Mouse (Mus musculus) ES-E14 (cell line): ENCODE data around the gene Cend1. TPM values are rescaled to one million over a fixed set of nuclear protein-coding genes. Genes with fewer than 3 reads are reported as not detected.

ENCODE experiments used
- DNase-seq: peaks from one replicate; pipeline ENCODE4 v3.0.0-alpha.2; 2013; ENCODE audit warnings: low read depth, low spot score
- H3K27ac ChIP-seq: 2 replicates; pipeline ENCODE4 v1.5.1; 2012; ENCODE audit warnings: low read depth, mild to moderate bottlenecking, low read length, moderate library complexity, mixed read lengths; ENCODE audit not compliant: poor library complexity, insufficient read depth, severe bottlenecking
- H3K36me3 ChIP-seq: 2 replicates; pipeline ENCODE4 v1.6.1; 2012; ENCODE audit warnings: mild to moderate bottlenecking, low read length, moderate library complexity, mixed read lengths; ENCODE audit not compliant: control insufficient read depth, poor library complexity, insufficient read depth, severe bottlenecking
- H3K4me1 ChIP-seq, 2 experiments: fragments of 150-350 bp in 1 of 2; sonication (generic) in 1 of 2; 2 replicates each; pipeline ENCODE4 v1.6.1; 2012; ENCODE audit warnings: low read length in 2 of 2, mild to moderate bottlenecking in 1 of 2, mixed read lengths in 1 of 2; ENCODE audit not compliant: control insufficient read depth in 2 of 2, insufficient read depth in 2 of 2, poor library complexity in 1 of 2
- H3K4me3 ChIP-seq, 2 experiments: fragments of 150-350 bp in 1 of 2; sonication (generic) in 1 of 2; 2 replicates each; pipeline ENCODE4 v1.5.1; 2012; ENCODE audit warnings: low read length in 2 of 2, low read depth in 1 of 2, mild to moderate bottlenecking in 1 of 2, mixed read lengths in 1 of 2; ENCODE audit not compliant: insufficient read depth in 1 of 2, poor library complexity in 1 of 2, severe bottlenecking in 1 of 2
- H3K9ac ChIP-seq: 2 replicates; pipeline ENCODE4 v1.6.1; 2012; ENCODE audit warnings: low read depth, mild to moderate bottlenecking, low read length, mixed read lengths; ENCODE audit not compliant: poor library complexity, insufficient read depth, severe bottlenecking
- H3K9me3 ChIP-seq: fragments of 150-350 bp; sonication (generic); 2 replicates; pipeline ENCODE4 v1.6.1; 2012; ENCODE audit warnings: low read depth, mild to moderate bottlenecking, low read length; ENCODE audit not compliant: control insufficient read depth, insufficient read depth
- CHD2 ChIP-seq: IDR thresholded peaks from 2 replicates; pipeline ENCODE4 v1.6.1; 2014; ENCODE audit warnings: mild to moderate bottlenecking, low read depth, low read length, inconsistent platforms
- HCFC1 ChIP-seq: IDR thresholded peaks from 2 replicates; pipeline ENCODE4 v1.6.1; 2012; ENCODE audit warnings: low read length, inconsistent platforms, borderline replicate concordance; ENCODE audit not compliant: insufficient read depth
- MAFK ChIP-seq: IDR thresholded peaks from 2 replicates; pipeline ENCODE4 v1.6.1; 2014; ENCODE audit warnings: mild to moderate bottlenecking, low read depth, low read length, inconsistent platforms; ENCODE audit not compliant: insufficient read depth
- ZC3H11A ChIP-seq: IDR thresholded peaks from 2 replicates; pipeline ENCODE4 v1.6.1; 2012; ENCODE audit warnings: low read depth, mild to moderate bottlenecking, inconsistent platforms, low read length, borderline replicate concordance
- ZNF384 ChIP-seq: IDR thresholded peaks from 2 replicates; pipeline ENCODE4 v1.6.1; 2012; ENCODE audit warnings: low read depth, low read length, inconsistent platforms
- in situ Hi-C, 2 experiments: fragments of 600-800 bp; cut with MboI; formaldehyde crosslinking; loops; one replicate each; pipeline ENCODE4 v1.15.1; 2025; ENCODE audit warnings: low sequenced_read_pairs in 2 of 2, inconsistent platforms in 1 of 2; ENCODE audit not compliant: unreplicated experiment in 2 of 2
- total RNA-seq: library from RNA; depleted of rRNA; stranded (reverse); fragments of 300-350 nt; gene quantifications from 2 replicates; pipeline ENCODE4 v1.2.3, GENCODE M21; 2012

The Cend1 gene
- total RNA-seq, 1 experiment, result 2.7 TPM

- H3K4me1 ChIP-seq, result peaks cover 4 to 28% of the 10 kb centered on the region in 2 experiments; a peak in 3 of 4 replicates
- in situ Hi-C loops, result no loop called here
These were observed 10.5 kb upstream of the Cend1 start for GRCm38 (mm10) chr7:141439811-141440210.

GRCm38 (mm10) chr7:141439140-141439679, 9.9 kb upstream of the Cend1 start:
- H3K4me1 ChIP-seq, result peaks cover 4 to 34% of the 10 kb centered on the region in 2 experiments; a peak in 3 of 4 replicates
- DNase-seq, result no peak
- no peak overlapping the region for H3K27ac ChIP-seq
- no peaks in the 10 kb centered on the region for H3K9me3 ChIP-seq
- TF ChIP-seq HCFC1 (no peak), MAFK (no peak), CHD2 (no peak), ZNF384 (no peak), ZC3H11A (no peak)
- H3K9ac ChIP-seq, result no peak overlapping the region
- in situ Hi-C loops, result no loop called here
- H3K36me3 ChIP-seq, result peaks cover 48% of the 10 kb centered on the region
- H3K4me3 ChIP-seq, result no peak overlapping the region

More at GRCm38 (mm10) chr7:141439811-141440210, 10.5 kb upstream of the Cend1 start:
- Histone ChIP-seq H3K9me3 (no peaks in the 10 kb centered on the region), H3K9ac (no peak overlapping the region), H3K4me3 (no peak overlapping the region), H3K27ac (no peak overlapping the region), H3K36me3 (peaks cover 48% of the 10 kb centered on the region)
- TF ChIP-seq HCFC1 (no peak), ZC3H11A (no peak), MAFK (no peak), CHD2 (no peak), ZNF384 (no peak)
- no peak for DNase-seq

- no peak for DNase-seq
- peaks cover 4 to 36% of the 10 kb centered on the region in 2 experiments; a peak in 3 of 4 replicates for H3K4me1 ChIP-seq
- no peak overlapping the region for H3K9ac ChIP-seq
- no peaks in the 10 kb centered on the region for H3K9me3 ChIP-seq
- H3K27ac ChIP-seq, result no peak overlapping the region
- H3K4me3 ChIP-seq, result no peak overlapping the region
- peaks cover 55% of the 10 kb centered on the region for H3K36me3 ChIP-seq
- TF ChIP-seq ZC3H11A, result no peak
- TF ChIP-seq CHD2, result no peak
- TF ChIP-seq ZNF384, result no peak
- no peak for TF ChIP-seq HCFC1
- TF ChIP-seq MAFK, result no peak
- in situ Hi-C loops, result no loop called here
These were observed 9.1 kb upstream of the Cend1 start for GRCm38 (mm10) chr7:141438201-141438968.

GRCm38 (mm10) chr7:141437178-141438120, 8.2 kb upstream of the Cend1 start, which contains the start of gene Slc25a22:
Gene Slc25a22 (minus strand): TSS chr7:141437892.
- in situ Hi-C loops, result no loop called here
- Histone ChIP-seq H3K4me1 (peaks cover 4 to 32% of the 10 kb centered on the region in 2 experiments; a peak in 3 of 4 replicates), H3K9ac (peak within 1 kb of the TSS; percentile 81), H3K27ac (peak within 1 kb of the TSS; percentile 28; the same call in 1 of the 2 replicates), H3K36me3 (peaks cover 54% of the 10 kb centered on the region), H3K4me3 (peak within 1 kb of the TSS; percentile 80 to 82), H3K9me3 (no peaks in the 10 kb centered on the region)
- 0 out of 2 replicates have a peak, but pooled peaks have one; percentile 4 for TF ChIP-seq ZC3H11A
- no peak for TF ChIP-seq CHD2
- peak; percentile 49; the same call in 1 of the 2 replicates for TF ChIP-seq HCFC1
- DNase-seq, result no peak
